8 mouse cellular contexts compared by ENCODE assay signal in the genomic region with DNA sequence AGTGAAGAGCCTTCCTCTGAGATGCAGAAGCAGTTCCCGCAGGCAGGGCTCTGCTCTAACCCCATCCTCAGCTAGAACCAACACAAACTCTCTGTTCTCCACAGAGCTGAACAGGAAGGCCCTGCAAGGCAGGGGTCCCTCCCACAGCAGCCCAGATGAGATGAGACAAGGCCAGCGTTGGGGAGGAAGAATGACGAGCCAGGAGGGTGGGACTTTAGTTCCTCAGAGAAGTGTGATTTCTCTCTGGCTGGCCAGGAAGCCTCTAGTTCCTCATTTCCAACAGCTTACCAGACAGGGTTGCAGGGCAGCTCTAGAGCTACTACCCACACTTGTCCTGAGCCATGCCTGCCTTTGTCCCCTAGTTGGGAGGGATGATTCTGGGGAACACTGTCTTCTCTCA. TPM values are rescaled to one million over a fixed set of nuclear protein-coding genes. Genes with fewer than 3 reads are reported as not detected.
DNase-seq lines count a peak whose midpoint lies in the region; ATAC-seq lines count a peak whose summit lies in the region.

No protein-coding gene starts in this region.

- WGBS in midbrain, embryonic 15.5 days: 70% methylated on average over 3 of the region's 3 CpGs

- peak; percentile 62 to 67 for DNase-seq in spleen, adult 18-20 months
- no peak for DNase-seq in spleen, adult 12 weeks (ENCODE audit: low spot score)
- peak; percentile 73 to 91 for DNase-seq in heart, adult 18-20 months
- DNase-seq in kidney, postnatal 14 days: peak; percentile 67
- DNase-seq in cerebellum, adult 9-11 months: no peak
- no peak for DNase-seq in yolk sac, embryonic 10.5 days (ENCODE audit: low spot score)

- no peaks in the 10 kb centered on the region for H3K9me3 ChIP-seq in midbrain, embryonic 15.5 days

- H3K4me2 ChIP-seq in midbrain, embryonic 15.5 days: no peak overlapping the region

- no peak overlapping the region for H3K9ac ChIP-seq in midbrain, embryonic 15.5 days

- peak; percentile 91 for ATAC-seq in megakaryocyte progenitor cell, adult 5-6 weeks (replicated peaks; ENCODE audit: poor library complexity)
- ATAC-seq in midbrain, embryonic 15.5 days (replicated peaks): no peak

- no peaks in the 10 kb centered on the region for H3K36me3 ChIP-seq in midbrain, embryonic 15.5 days (replicated peaks)

- H3K27me3 ChIP-seq in midbrain, embryonic 15.5 days (replicated peaks): no peaks in the 10 kb centered on the region

- no peak overlapping the region for H3K4me3 ChIP-seq in midbrain, embryonic 15.5 days

- no peaks in the 10 kb centered on the region for H3K4me1 ChIP-seq in midbrain, embryonic 15.5 days

- H3K27ac ChIP-seq in midbrain, embryonic 15.5 days: no peak overlapping the region

RNA-seq across cellular contexts. Expression of gene Traf5, which starts 14.0 kb away (rescaled TPM):
- total RNA-seq in heart, adult 18-20 months (2021): 1 to 10 TPM; 5.7 to 6.9 TPM
- 4.1 and 4.5 TPM in 2 replicates for total RNA-seq in megakaryocyte progenitor cell, adult 5-6 weeks (2015)
- 2.7 and 2.8 TPM in 2 replicates for total RNA-seq in megakaryocyte progenitor cell, adult 5-6 weeks (2017)
- polyA plus RNA-seq in midbrain, embryonic 15.5 days (2015; fragmentation: Nextera tagmentation; extraction: Ambion mirVana): 1.8 and 3.3 TPM in 2 replicates

RNA-seq across cellular contexts. Expression of gene Rcor3, which starts 59.5 kb away (rescaled TPM):
- 10 to 100 TPM; 26.6 to 30.5 TPM for total RNA-seq in heart, adult 18-20 months (2021)
- 22.7 and 23.4 TPM in 2 replicates for total RNA-seq in megakaryocyte progenitor cell, adult 5-6 weeks (2015)
- 13.5 and 14.8 TPM in 2 replicates for total RNA-seq in megakaryocyte progenitor cell, adult 5-6 weeks (2017)
- polyA plus RNA-seq in midbrain, embryonic 15.5 days (2015; fragmentation: Nextera tagmentation; extraction: Ambion mirVana): 35.8 and 37.4 TPM in 2 replicates

Comparison
In these comparisons a context has a peak if more than half of its experiments do, and no peak if none do; other contexts are left out.
1. DNase-seq: peak in spleen, adult 18-20 months (2 of 2), heart, adult 18-20 months (2 of 2) and kidney, postnatal 14 days (single experiment); none in spleen, adult 12 weeks (single experiment), cerebellum, adult 9-11 months (single experiment) and yolk sac, embryonic 10.5 days (single experiment).